Mouse (Mus musculus): Measurements from ENCODE around the gene Ankrd11. TPM values are rescaled to one million over a fixed set of nuclear protein-coding genes. Genes with fewer than 3 reads are reported as not detected.

The Ankrd11 gene
- polyA plus RNA-seq, 1 experiment from 2014 or later, result 84.6 TPM

- H3K4me2 ChIP-seq (ENCODE audit: low read depth, severe bottlenecking), result no peak overlapping the region
- H3K9me3 ChIP-seq (ENCODE audit: control insufficient read depth, low read length), result no peaks in the 10 kb centered on the region
- H3K4me1 ChIP-seq (ENCODE audit: control insufficient read depth, insufficient read depth, low read length), result no peaks in the 10 kb centered on the region
- DNase-seq (ENCODE audit: low spot score) (no peak), ATAC-seq (ENCODE audit: insufficient number of reproducible peaks, low FRiP score, low TSS enrichment, low read depth) (no peak)
- H3K9ac ChIP-seq (ENCODE audit: low read length), result no peak overlapping the region
- no peaks in the 10 kb centered on the region for H3K27me3 ChIP-seq (ENCODE audit: control insufficient read depth, insufficient read depth, low read length)
- WGBS, result 94% methylated on average over 4 of the region's 4 CpGs
- no peak overlapping the region for H3K4me3 ChIP-seq (ENCODE audit: low read depth, low read length)
- peaks cover 9% of the 10 kb centered on the region for H3K36me3 ChIP-seq (ENCODE audit: control insufficient read depth, insufficient read depth, low read length)
- no peak overlapping the region for H3K27ac ChIP-seq (replicated peaks; ENCODE audit: low read depth, low read length)
Observed at GRCm38 (mm10) chr8:122905346-122905745, 136.7 kb downstream of the Ankrd11 start.

- WGBS, result 92% methylated on average over 11 of the region's 11 CpGs
- H3K4me1 ChIP-seq (ENCODE audit: control insufficient read depth, insufficient read depth, low read length), result no peaks in the 10 kb centered on the region
- no peak overlapping the region for H3K4me3 ChIP-seq (ENCODE audit: low read depth, low read length)
- no peaks in the 10 kb centered on the region for H3K9me3 ChIP-seq (ENCODE audit: control insufficient read depth, low read length)
- H3K36me3 ChIP-seq (ENCODE audit: control insufficient read depth, insufficient read depth, low read length), result peaks cover 6% of the 10 kb centered on the region; the same call in 1 of the 2 replicates
- no peak overlapping the region for H3K27ac ChIP-seq (replicated peaks; ENCODE audit: low read depth, low read length)
- H3K27me3 ChIP-seq (ENCODE audit: control insufficient read depth, insufficient read depth, low read length), result no peaks in the 10 kb centered on the region
- ATAC-seq (ENCODE audit: insufficient number of reproducible peaks, low FRiP score, low TSS enrichment, low read depth) (no peak), DNase-seq (ENCODE audit: low spot score) (no peak)
- H3K9ac ChIP-seq (ENCODE audit: low read length), result no peak overlapping the region
- H3K4me2 ChIP-seq (ENCODE audit: low read depth, severe bottlenecking), result no peak overlapping the region
Observed at GRCm38 (mm10) chr8:122904496-122904895, 137.6 kb downstream of the Ankrd11 start.

GRCm38 (mm10) chr8:122903002-122903401 lies 139.1 kb downstream of the Ankrd11 start:
- DNase-seq (ENCODE audit: low spot score), result no peak
- no peak overlapping the region for H3K9ac ChIP-seq (ENCODE audit: low read length)
- no peak overlapping the region for H3K4me3 ChIP-seq (ENCODE audit: low read depth, low read length)
- no peaks in the 10 kb centered on the region for H3K9me3 ChIP-seq (ENCODE audit: control insufficient read depth, low read length)
- no peak overlapping the region for H3K4me2 ChIP-seq (ENCODE audit: low read depth, severe bottlenecking)
- H3K36me3 ChIP-seq (ENCODE audit: control insufficient read depth, insufficient read depth, low read length), result peaks cover 3% of the 10 kb centered on the region; the same call in 1 of the 2 replicates
- WGBS, result 86% methylated on average over 5 of the region's 5 CpGs
- H3K27ac ChIP-seq (replicated peaks; ENCODE audit: low read depth, low read length), result no peak overlapping the region
- H3K4me1 ChIP-seq (ENCODE audit: control insufficient read depth, insufficient read depth, low read length), result no peaks in the 10 kb centered on the region
- ATAC-seq (ENCODE audit: insufficient number of reproducible peaks, low FRiP score, low TSS enrichment, low read depth), result no peak
- H3K27me3 ChIP-seq (ENCODE audit: control insufficient read depth, insufficient read depth, low read length), result no peaks in the 10 kb centered on the region

GRCm38 (mm10) chr8:122902581-122902980 lies 139.5 kb downstream of the Ankrd11 start:
- Histone ChIP-seq H3K36me3 (ENCODE audit: control insufficient read depth, insufficient read depth, low read length) (peaks cover 2% of the 10 kb centered on the region; the same call in 1 of the 2 replicates), H3K4me3 (ENCODE audit: low read depth, low read length) (no peak overlapping the region), H3K27ac (replicated peaks; ENCODE audit: low read depth, low read length) (no peak overlapping the region), H3K9ac (ENCODE audit: low read length) (no peak overlapping the region), H3K27me3 (ENCODE audit: control insufficient read depth, insufficient read depth, low read length) (no peaks in the 10 kb centered on the region), H3K9me3 (ENCODE audit: control insufficient read depth, low read length) (no peaks in the 10 kb centered on the region), H3K4me1 (ENCODE audit: control insufficient read depth, insufficient read depth, low read length) (no peaks in the 10 kb centered on the region), H3K4me2 (ENCODE audit: low read depth, severe bottlenecking) (no peak overlapping the region)
- no peak for DNase-seq (ENCODE audit: low spot score)
- 84% methylated on average over 3 of the region's 3 CpGs for WGBS
- no peak for ATAC-seq (ENCODE audit: insufficient number of reproducible peaks, low FRiP score, low TSS enrichment, low read depth)

- no peak overlapping the region for H3K4me2 ChIP-seq (ENCODE audit: low read depth, severe bottlenecking)
- ATAC-seq (ENCODE audit: insufficient number of reproducible peaks, low FRiP score, low TSS enrichment, low read depth) (no peak), DNase-seq (ENCODE audit: low spot score) (no peak)
- H3K4me3 ChIP-seq (ENCODE audit: low read depth, low read length), result no peak overlapping the region
- H3K27ac ChIP-seq (replicated peaks; ENCODE audit: low read depth, low read length), result no peak overlapping the region
- H3K27me3 ChIP-seq (ENCODE audit: control insufficient read depth, insufficient read depth, low read length), result no peaks in the 10 kb centered on the region
- no peaks in the 10 kb centered on the region for H3K4me1 ChIP-seq (ENCODE audit: control insufficient read depth, insufficient read depth, low read length)
- WGBS, result 89% methylated on average over 8 of the region's 8 CpGs
- no peak overlapping the region for H3K9ac ChIP-seq (ENCODE audit: low read length)
- no peaks in the 10 kb centered on the region for H3K9me3 ChIP-seq (ENCODE audit: control insufficient read depth, low read length)
- peaks cover 5% of the 10 kb centered on the region; the same call in 1 of the 2 replicates for H3K36me3 ChIP-seq (ENCODE audit: control insufficient read depth, insufficient read depth, low read length)
Observed at GRCm38 (mm10) chr8:122901892-122902515, 140.1 kb downstream of the Ankrd11 start.

- Histone ChIP-seq H3K4me1 (ENCODE audit: control insufficient read depth, insufficient read depth, low read length) (no peaks in the 10 kb centered on the region), H3K27me3 (ENCODE audit: control insufficient read depth, insufficient read depth, low read length) (no peaks in the 10 kb centered on the region), H3K9ac (ENCODE audit: low read length) (no peak overlapping the region), H3K27ac (replicated peaks; ENCODE audit: low read depth, low read length) (no peak overlapping the region), H3K9me3 (ENCODE audit: control insufficient read depth, low read length) (no peaks in the 10 kb centered on the region), H3K36me3 (ENCODE audit: control insufficient read depth, insufficient read depth, low read length) (peaks cover 9% of the 10 kb centered on the region), H3K4me3 (ENCODE audit: low read depth, low read length) (no peak overlapping the region), H3K4me2 (ENCODE audit: low read depth, severe bottlenecking) (no peak overlapping the region)
- DNase-seq (ENCODE audit: low spot score) (no peak), ATAC-seq (ENCODE audit: insufficient number of reproducible peaks, low FRiP score, low TSS enrichment, low read depth) (no peak)
- 97% methylated on average over 7 of the region's 7 CpGs for WGBS
Observed at GRCm38 (mm10) chr8:122901476-122901875, 140.6 kb downstream of the Ankrd11 start.

GRCm38 (mm10) chr8:122899085-122899484 lies 143.0 kb downstream of the Ankrd11 start:
- Histone ChIP-seq H3K27me3 (ENCODE audit: control insufficient read depth, insufficient read depth, low read length) (no peaks in the 10 kb centered on the region), H3K4me1 (ENCODE audit: control insufficient read depth, insufficient read depth, low read length) (no peaks in the 10 kb centered on the region), H3K27ac (replicated peaks; ENCODE audit: low read depth, low read length) (no peak overlapping the region), H3K36me3 (ENCODE audit: control insufficient read depth, insufficient read depth, low read length) (peaks cover 21% of the 10 kb centered on the region), H3K9me3 (ENCODE audit: control insufficient read depth, low read length) (no peaks in the 10 kb centered on the region), H3K9ac (ENCODE audit: low read length) (no peak overlapping the region), H3K4me2 (ENCODE audit: low read depth, severe bottlenecking) (no peak overlapping the region), H3K4me3 (ENCODE audit: low read depth, low read length) (no peak overlapping the region)
- DNase-seq (ENCODE audit: low spot score), result no peak
- no peak for ATAC-seq (ENCODE audit: insufficient number of reproducible peaks, low FRiP score, low TSS enrichment, low read depth)
- WGBS, result 86% methylated on average over 5 of the region's 5 CpGs

GRCm38 (mm10) chr8:122898473-122898872 lies 143.6 kb downstream of the Ankrd11 start:
- H3K27ac ChIP-seq (replicated peaks; ENCODE audit: low read depth, low read length), result no peak overlapping the region
- 95% methylated on average over 12 of the region's 12 CpGs for WGBS
- ATAC-seq (ENCODE audit: insufficient number of reproducible peaks, low FRiP score, low TSS enrichment, low read depth) (no peak), DNase-seq (ENCODE audit: low spot score) (no peak)
- no peak overlapping the region for H3K4me3 ChIP-seq (ENCODE audit: low read depth, low read length)
- H3K27me3 ChIP-seq (ENCODE audit: control insufficient read depth, insufficient read depth, low read length), result no peaks in the 10 kb centered on the region
- H3K9ac ChIP-seq (ENCODE audit: low read length), result no peak overlapping the region
- H3K4me2 ChIP-seq (ENCODE audit: low read depth, severe bottlenecking), result no peak overlapping the region
- no peaks in the 10 kb centered on the region for H3K9me3 ChIP-seq (ENCODE audit: control insufficient read depth, low read length)
- H3K36me3 ChIP-seq (ENCODE audit: control insufficient read depth, insufficient read depth, low read length), result peaks cover 21% of the 10 kb centered on the region
- no peaks in the 10 kb centered on the region for H3K4me1 ChIP-seq (ENCODE audit: control insufficient read depth, insufficient read depth, low read length)

- no peak overlapping the region for H3K4me2 ChIP-seq (ENCODE audit: low read depth, severe bottlenecking)
Observed at GRCm38 (mm10) chr8:122898018-122898417, 144.1 kb downstream of the Ankrd11 start.

More at GRCm38 (mm10) chr8:122898018-122898417, 144.1 kb downstream of the Ankrd11 start:
- H3K36me3 ChIP-seq (ENCODE audit: control insufficient read depth, insufficient read depth, low read length), result peaks cover 24% of the 10 kb centered on the region
- no peaks in the 10 kb centered on the region for H3K9me3 ChIP-seq (ENCODE audit: control insufficient read depth, low read length)
- no peak for ATAC-seq (ENCODE audit: insufficient number of reproducible peaks, low FRiP score, low TSS enrichment, low read depth)
- WGBS, result 93% methylated on average over 4 of the region's 4 CpGs
- no peak for DNase-seq (ENCODE audit: low spot score)
- no peaks in the 10 kb centered on the region for H3K4me1 ChIP-seq (ENCODE audit: control insufficient read depth, insufficient read depth, low read length)
- H3K27me3 ChIP-seq (ENCODE audit: control insufficient read depth, insufficient read depth, low read length), result no peaks in the 10 kb centered on the region
- no peak overlapping the region for H3K4me3 ChIP-seq (ENCODE audit: low read depth, low read length)
- H3K27ac ChIP-seq (replicated peaks; ENCODE audit: low read depth, low read length), result no peak overlapping the region
- no peak overlapping the region for H3K9ac ChIP-seq (ENCODE audit: low read length)

All from limb, embryonic 11.5 days (tissue).